Mouse (Mus musculus) forebrain, postnatal 0 days (tissue): ENCODE measurements around the gene Chchd6. TPM values are rescaled to one million over a fixed set of nuclear protein-coding genes. Genes with fewer than 3 reads are reported as not detected.

Source experiments
- ATAC-seq: fragments of 200-750 bp; cut with Nextera tagmentation; 2 replicates; pipeline ENCODE4 v1.8.0; 2017; ENCODE audit warnings: mild to moderate bottlenecking, moderate library complexity
- DNase-seq: peaks from one replicate; pipeline ENCODE4 v3.0.0-alpha.2; 2015
- H3K27ac ChIP-seq: fragments of 300-500 bp; sonication (generic); 2 replicates; pipeline ENCODE4 v1.5.1; 2014; ENCODE audit warnings: low read depth, mild to moderate bottlenecking, antibody characterized with exemption, low read length, moderate library complexity, mixed read lengths
- H3K27me3 ChIP-seq: fragments of 300-500 bp; sonication (generic); 2 replicates; pipeline ENCODE4 v1.6.1; 2014; ENCODE audit warnings: mild to moderate bottlenecking, low read length, mixed read lengths; ENCODE audit not compliant: insufficient read depth
- H3K36me3 ChIP-seq: fragments of 300-500 bp; sonication (generic); 2 replicates; pipeline ENCODE4 v1.6.1; 2014; ENCODE audit warnings: mild to moderate bottlenecking, moderate library complexity; ENCODE audit not compliant: insufficient read depth
- H3K4me1 ChIP-seq: fragments of 300-500 bp; sonication (generic); 2 replicates; pipeline ENCODE4 v1.6.1; 2014; ENCODE audit warnings: antibody characterized with exemption; ENCODE audit not compliant: insufficient read depth
- H3K4me2 ChIP-seq: fragments of 300-500 bp; sonication (generic); 2 replicates; pipeline ENCODE4 v1.6.1; 2014; ENCODE audit warnings: low read depth, mild to moderate bottlenecking, moderate library complexity
- H3K4me3 ChIP-seq: fragments of 300-500 bp; sonication (generic); 2 replicates; pipeline ENCODE4 v1.5.1; 2014; ENCODE audit warnings: low read depth, low read length, mixed read lengths
- H3K9ac ChIP-seq: fragments of 300-500 bp; sonication (generic); 2 replicates; pipeline ENCODE4 v1.6.1; 2014; ENCODE audit warnings: mild to moderate bottlenecking
- H3K9me3 ChIP-seq: fragments of 300-500 bp; sonication (generic); 2 replicates; pipeline ENCODE4 v1.6.1; 2016; ENCODE audit warnings: low read length
- CTCF ChIP-seq: sonication (generic); IDR thresholded peaks from 2 replicates; pipeline ENCODE4 v1.5.1; 2016; ENCODE audit warnings: antibody characterized with exemption, control low read depth, low read depth
- WGBS: fragments of 180-500 bp; shearing (Covaris S2); extraction: QIAGEN DNeasy Blood & Tissue Kit; methylation state at CpG from one replicate; pipeline ENCODE4 v1.1.7; 2014; 5-methylcytosine and 5-hydroxymethylcytosine counted together
- polyA plus RNA-seq: library from polyadenylated mRNA; unstranded; fragments of >200 nt; fragmentation: Nextera tagmentation; extraction: Ambion mirVana; gene quantifications from 2 replicates; pipeline ENCODE4 v1.2.1, GENCODE M21; 2015
- total RNA-seq: library from RNA; depleted of rRNA; stranded (reverse); fragments of >200 nt; gene quantifications from 2 replicates; pipeline ENCODE4 v1.2.3, GENCODE M21; 2014

Chchd6 gene
- total and polyA plus RNA-seq, 2 experiments from 2014 or later, result 159 to 210 TPM

DNA sequence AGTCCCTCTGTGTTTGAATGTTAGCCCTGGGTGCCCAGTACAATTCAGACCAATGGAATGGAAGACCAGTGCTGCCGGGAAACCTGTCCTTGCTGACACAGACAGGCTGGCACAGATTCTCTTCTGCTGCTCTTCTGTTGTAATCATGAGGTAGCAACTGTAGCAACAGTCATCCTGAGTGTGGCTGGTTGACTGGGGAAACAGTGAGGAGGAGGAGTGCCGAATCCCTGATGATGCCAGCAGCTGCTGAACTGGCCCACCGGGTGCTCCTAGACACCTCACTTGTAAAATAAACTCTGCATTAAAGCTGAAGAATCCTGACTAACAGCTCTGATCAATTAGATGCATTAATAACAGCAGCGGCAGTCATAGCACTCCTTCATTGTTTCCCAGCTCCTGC lies 28.7 kb downstream of the Chchd6 start:
- H3K36me3 ChIP-seq, result peaks cover 27% of the 10 kb centered on the region
- no peak overlapping the region for H3K4me3 ChIP-seq
- TF ChIP-seq CTCF, result no peak
- no peak overlapping the region for H3K9ac ChIP-seq
- no peak overlapping the region for H3K27ac ChIP-seq
- no peak overlapping the region for H3K4me2 ChIP-seq
- no peaks in the 10 kb centered on the region for H3K9me3 ChIP-seq
- H3K4me1 ChIP-seq, result no peaks in the 10 kb centered on the region
- no peak for DNase-seq
- 52% methylated on average over 4 of the region's 4 CpGs for WGBS
- no peak for ATAC-seq
- no peaks in the 10 kb centered on the region for H3K27me3 ChIP-seq

GRCm38 (mm10) chr6:89563381-89563780 lies 32.1 kb downstream of the Chchd6 start:
- no peaks in the 10 kb centered on the region for H3K27me3 ChIP-seq
- no peak overlapping the region for H3K9ac ChIP-seq
- 82% methylated on average over 4 of the region's 4 CpGs for WGBS
- H3K4me1 ChIP-seq, result no peaks in the 10 kb centered on the region
- no peak overlapping the region for H3K4me3 ChIP-seq
- H3K27ac ChIP-seq, result no peak overlapping the region
- peaks cover 24% of the 10 kb centered on the region for H3K36me3 ChIP-seq
- ATAC-seq (no peak), DNase-seq (no peak)
- no peak overlapping the region for H3K4me2 ChIP-seq
- no peaks in the 10 kb centered on the region for H3K9me3 ChIP-seq
- no peak for TF ChIP-seq CTCF

- Histone ChIP-seq H3K4me2 (no peak overlapping the region), H3K4me3 (no peak overlapping the region), H3K36me3 (peaks cover 5% of the 10 kb centered on the region), H3K9me3 (no peaks in the 10 kb centered on the region), H3K4me1 (no peaks in the 10 kb centered on the region), H3K27ac (no peak overlapping the region), H3K9ac (no peak overlapping the region), H3K27me3 (no peaks in the 10 kb centered on the region)
- no peak for ATAC-seq
- 93% methylated on average over 2 of the region's 2 CpGs for WGBS
- DNase-seq, result no peak
- no peak for TF ChIP-seq CTCF
These were observed 34.6 kb downstream of the Chchd6 start for GRCm38 (mm10) chr6:89560826-89561225.

GRCm38 (mm10) chr6:89557654-89558053 lies 37.8 kb downstream of the Chchd6 start:
- Histone ChIP-seq H3K9me3 (no peaks in the 10 kb centered on the region), H3K9ac (no peak overlapping the region), H3K36me3 (0 out of 2 replicates have a peak, but pooled peaks cover 3% of the 10 kb centered on the region), H3K4me3 (no peak overlapping the region), H3K4me1 (no peaks in the 10 kb centered on the region), H3K4me2 (no peak overlapping the region), H3K27ac (no peak overlapping the region), H3K27me3 (no peaks in the 10 kb centered on the region)
- no peak for TF ChIP-seq CTCF
- DNase-seq, result no peak
- 82% methylated on average over 4 of the region's 4 CpGs for WGBS
- no peak for ATAC-seq

GRCm38 (mm10) chr6:89556566-89556965 lies 38.9 kb downstream of the Chchd6 start:
- no peaks in the 10 kb centered on the region for H3K9me3 ChIP-seq
- H3K36me3 ChIP-seq, result 0 out of 2 replicates have a peak, but pooled peaks cover under 1% of the 10 kb centered on the region
- WGBS, result 40% methylated on average over 7 of the region's 7 CpGs
- H3K4me3 ChIP-seq, result no peak overlapping the region
- no peak for DNase-seq
- no peak for ATAC-seq
- H3K27ac ChIP-seq, result no peak overlapping the region
- no peak overlapping the region for H3K4me2 ChIP-seq
- H3K9ac ChIP-seq, result no peak overlapping the region
- H3K4me1 ChIP-seq, result no peaks in the 10 kb centered on the region
- no peaks in the 10 kb centered on the region for H3K27me3 ChIP-seq
- TF ChIP-seq CTCF, result peak; percentile 46; the same call in 1 of the 2 replicates

- H3K4me2 ChIP-seq, result no peak overlapping the region
- no peak for ATAC-seq
- no peaks in the 10 kb centered on the region for H3K4me1 ChIP-seq
- no peak overlapping the region for H3K27ac ChIP-seq
- no peak overlapping the region for H3K9ac ChIP-seq
- TF ChIP-seq CTCF, result no peak
- 88% methylated on average over 1 of the region's 1 CpGs for WGBS
- H3K4me3 ChIP-seq, result no peak overlapping the region
- H3K36me3 ChIP-seq, result no peaks in the 10 kb centered on the region
- no peaks in the 10 kb centered on the region for H3K27me3 ChIP-seq
- no peak for DNase-seq
- no peaks in the 10 kb centered on the region for H3K9me3 ChIP-seq
These were observed 39.5 kb downstream of the Chchd6 start for GRCm38 (mm10) chr6:89555971-89556370.

- Histone ChIP-seq H3K27me3 (no peaks in the 10 kb centered on the region), H3K4me2 (no peak overlapping the region), H3K36me3 (no peaks in the 10 kb centered on the region), H3K27ac (no peak overlapping the region), H3K9ac (no peak overlapping the region), H3K9me3 (no peaks in the 10 kb centered on the region), H3K4me3 (no peak overlapping the region), H3K4me1 (no peaks in the 10 kb centered on the region; the same call in 1 of the 2 replicates)
- 84% methylated on average over 5 of the region's 5 CpGs for WGBS
- no peak for ATAC-seq
- TF ChIP-seq CTCF, result no peak
- no peak for DNase-seq
These were observed 41.4 kb downstream of the Chchd6 start for GRCm38 (mm10) chr6:89554029-89554428.
